Comparison of ENCODE assay signal across 23 mouse cellular contexts in genomic region chr14:120892369-120892768, GRCm38 (mm10). TPM values are rescaled to one million over a fixed set of nuclear protein-coding genes. Genes with fewer than 3 reads are reported as not detected.
DNase-seq lines count a peak whose midpoint lies in the region; ATAC-seq lines count a peak whose summit lies in the region.
"Had no signal": no experiment of that assay in that cellular context is flagged by ENCODE, and none has a peak within 500 bp of the region (broad histone marks: within the 10 kb centered on the region; RNA-seq: fewer than 3 reads in every experiment).

No protein-coding gene starts in this region.

- DNase-seq in frontal cortex, postnatal 36 days (ENCODE audit: low spot score in 2 of 2), result no peak
- DNase-seq in left cerebral cortex, adult 11 months (ENCODE audit: low spot score), result peak; percentile 13
- no peak for DNase-seq in left cerebral cortex, adult 8-10 months (ENCODE audit: low spot score in 2 of 2)
- peak; percentile 22 for DNase-seq in right cerebral cortex, postnatal 14 days
- DNase-seq in right cerebral cortex, postnatal 25 days, result no peak
- DNase-seq in embryo, embryonic 10.5 days (ENCODE audit: low spot score), result no peak
- DNase-seq: adrenal gland, postnatal 14 days; cerebellum, adult 11-12 months; cerebellum, adult 9-11 months; gastrocnemius, adult 2 months; gastrocnemius, postnatal 36 days; kidney, adult 8-10 months; kidney, postnatal 4 days; layer of hippocampus, postnatal 36 days; liver, postnatal 0 days; lung, postnatal 14 days; thymus, adult 18-20 months; thymus, postnatal 36 days had no signal

- peak; percentile 89 for ATAC-seq in frontal cortex, adult (ENCODE audit: low TSS enrichment)
- ATAC-seq: forebrain, embryonic 16.5 days; hindbrain, embryonic 16.5 days; liver, embryonic 12.5 days; liver, postnatal 0 days; midbrain, embryonic 15.5 days had no signal

RNA-seq across cellular contexts. Expression of gene Ipo5, which starts 18.7 kb away (rescaled TPM):
- total RNA-seq in left cerebral cortex, adult 8-10 months (2022), result 100 to 1,000 TPM; 104 to 116 (median 106) TPM

Comparison
In these comparisons a context has a peak if more than half of its experiments do, and no peak if none do; other contexts are left out.
1. DNase-seq: peak in left cerebral cortex, adult 11 months (single experiment) and right cerebral cortex, postnatal 14 days (single experiment); none in frontal cortex, postnatal 36 days (0 of 2), left cerebral cortex, adult 8-10 months (0 of 2), right cerebral cortex, postnatal 25 days (single experiment) and embryo, embryonic 10.5 days (single experiment).